Mouse (Mus musculus): ENCODE measurements around the gene Adamts15.

- TF ChIP-seq MAFK (IDR thresholded peaks at IDR 0.05; ENCODE audit: insufficient read depth, low read depth, low read length) (no peak), CHD2 (IDR thresholded peaks at IDR 0.05; ENCODE audit: low read depth, low read length) (no peak), ZC3H11A (IDR thresholded peaks at IDR 0.05; ENCODE audit: borderline replicate concordance, low read depth, low read length) (no peak), HCFC1 (IDR thresholded peaks at IDR 0.05; ENCODE audit: borderline replicate concordance, insufficient read depth, low read length) (no peak)
Measured at GRCm38 (mm10) chr9:30955246-30955645, 33.0 kb upstream of the Adamts15 start.

All from ES-E14 (cell line).